Mouse (Mus musculus): ENCODE data around the gene Galnt2.

The Galnt2 gene

DNA sequence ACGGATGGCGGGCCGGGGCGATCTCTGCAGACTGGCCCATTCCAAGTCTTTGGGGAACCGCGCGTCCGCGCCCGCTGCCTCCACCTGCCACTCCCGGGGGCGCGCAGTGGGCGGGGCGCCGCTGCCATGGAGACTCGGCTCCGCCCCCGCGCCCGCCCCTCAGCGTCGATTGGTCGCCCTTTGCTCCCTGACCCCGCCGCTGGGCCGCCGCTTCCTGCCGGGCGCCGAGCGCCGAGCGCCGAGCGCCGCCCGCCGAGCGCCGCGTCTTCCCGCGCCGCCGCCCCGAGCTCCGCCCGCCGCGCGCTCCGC is at the start of gene Galnt2:
Galnt2 (plus strand) TSS at position 216 of the 309 bp plus-strand sequence.
- DNase-seq (ENCODE audit: low spot score) = peak; percentile 90

DNA sequence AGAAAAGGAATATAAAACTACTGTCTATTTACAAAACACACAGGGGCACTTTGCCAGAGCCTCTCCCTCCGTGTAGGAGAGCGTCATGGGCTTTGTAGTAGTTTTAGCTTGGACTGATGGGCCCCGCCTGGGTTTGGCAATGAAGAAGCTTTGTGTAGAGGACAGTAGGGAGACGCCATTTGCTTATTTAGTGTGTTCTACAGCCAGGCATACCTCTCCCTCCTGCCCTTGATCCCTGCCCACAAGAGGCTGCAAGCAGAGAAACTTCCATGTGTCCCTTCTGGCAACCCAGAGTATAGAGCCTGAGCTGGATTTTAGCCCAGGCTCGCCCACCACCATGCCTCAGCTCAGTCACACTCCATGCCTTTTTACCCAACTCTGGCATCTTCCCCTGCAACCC is 49.4 kb upstream of the Galnt2 start:
- no peak for DNase-seq (ENCODE audit: low spot score)

DNA sequence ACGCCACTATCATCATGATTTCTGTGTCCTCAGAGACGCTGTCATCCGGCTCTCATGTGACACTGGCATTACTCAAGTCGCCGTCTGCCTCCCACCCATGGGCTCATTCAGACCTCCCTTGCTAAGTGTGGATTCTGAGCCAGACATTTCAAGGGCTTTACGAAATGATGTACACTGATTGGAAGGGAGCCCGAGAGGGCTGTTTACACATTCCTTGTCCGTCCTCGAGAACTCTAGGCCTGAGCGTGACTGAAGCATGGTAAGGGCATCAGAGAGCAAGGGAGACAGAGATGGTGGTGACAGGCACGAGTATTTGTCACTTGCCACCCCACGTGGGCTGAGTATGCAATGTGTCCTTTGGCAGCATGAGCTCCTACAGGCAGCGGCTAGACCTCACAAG is 49.0 kb upstream of the Galnt2 start:
- no peak for DNase-seq (ENCODE audit: low spot score)

DNA sequence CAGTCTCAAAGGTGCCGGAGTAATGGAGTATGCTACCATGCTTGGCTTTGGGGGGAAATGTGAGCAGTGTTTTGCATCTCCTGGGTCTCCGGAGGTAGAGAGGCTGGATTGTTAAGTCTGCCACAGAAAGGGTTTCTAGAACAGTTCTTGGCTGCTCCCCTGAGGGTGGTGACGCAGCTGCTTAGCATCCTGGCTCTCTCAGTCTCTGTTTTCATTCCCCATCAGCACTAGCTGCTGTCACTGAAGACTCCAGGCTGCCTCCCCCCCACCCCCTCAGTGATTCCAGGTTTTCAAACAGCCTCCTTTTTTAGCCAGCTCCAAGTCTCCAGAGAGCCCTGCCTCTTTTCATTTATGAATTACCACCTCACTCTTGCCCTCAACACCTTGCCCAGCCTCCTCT is 47.1 kb upstream of the Galnt2 start:
- DNase-seq (ENCODE audit: low spot score) = no peak

- DNase-seq (ENCODE audit: low spot score) = no peak
Measured at GRCm38 (mm10) chr8:124184507-124184906, 46.7 kb upstream of the Galnt2 start.

DNA sequence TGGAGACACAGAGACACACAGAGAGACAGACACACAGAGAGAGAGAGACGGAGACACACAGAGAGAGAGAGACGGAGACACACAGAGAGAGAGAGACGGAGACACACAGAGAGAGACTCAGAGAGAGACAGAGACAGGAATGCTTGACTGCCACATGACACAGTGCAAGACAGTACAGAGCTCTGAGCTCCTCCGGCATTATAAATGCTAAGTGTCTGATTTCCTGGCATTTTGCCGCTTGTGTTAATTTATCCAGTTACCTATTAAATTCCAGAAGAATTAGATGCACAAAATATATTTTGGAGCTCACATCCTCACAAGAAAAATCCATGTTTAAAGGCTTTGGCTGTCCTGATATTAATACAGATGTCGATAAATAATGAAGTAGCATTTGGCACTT is 46.1 kb upstream of the Galnt2 start:
- no peak for DNase-seq (ENCODE audit: low spot score)

GRCm38 (mm10) chr8:124190388-124190787 is 40.8 kb upstream of the Galnt2 start:
- DNase-seq (ENCODE audit: low spot score) = no peak

DNA sequence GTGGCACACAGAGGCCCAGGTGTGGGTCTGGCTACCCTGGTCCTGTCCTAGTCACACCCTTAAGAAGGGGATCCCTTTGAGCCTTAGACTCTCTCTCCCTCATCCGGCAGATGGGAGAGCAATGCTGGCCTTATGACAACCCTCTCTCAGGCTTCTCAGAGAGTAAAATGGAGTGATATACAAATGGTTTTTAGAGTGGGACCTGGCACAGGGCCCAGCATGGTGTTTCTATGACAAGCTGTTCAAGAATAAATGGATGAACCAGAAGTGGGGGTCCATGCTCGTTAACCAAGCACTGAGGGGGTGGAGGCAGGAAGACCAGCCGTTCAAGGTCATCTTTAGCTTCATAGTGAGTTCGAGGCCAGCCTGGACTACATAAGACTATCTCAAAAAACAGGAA is 38.9 kb upstream of the Galnt2 start:
- DNase-seq (ENCODE audit: low spot score) = no peak

GRCm38 (mm10) chr8:124192976-124193375 is 38.2 kb upstream of the Galnt2 start:
- no peak for DNase-seq (ENCODE audit: low spot score)

DNA sequence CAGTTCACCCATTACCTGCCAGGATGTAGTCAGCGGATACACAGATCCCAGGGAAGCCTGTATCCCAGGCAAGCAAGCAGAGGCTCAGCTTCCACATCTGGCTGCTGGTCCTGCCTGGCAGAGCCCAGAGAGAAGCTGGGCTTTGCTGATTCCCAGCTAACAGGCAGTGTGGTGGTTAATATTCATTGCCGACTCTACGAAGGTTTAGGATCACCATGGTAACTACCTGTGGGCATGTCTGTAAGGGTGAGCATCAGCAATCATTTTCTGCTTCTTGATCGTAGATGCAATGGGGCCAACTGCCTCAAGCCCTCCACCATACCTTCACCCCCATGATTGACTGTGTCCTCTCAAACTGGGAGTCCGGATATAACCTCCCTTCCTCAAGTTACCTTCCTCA is 37.2 kb upstream of the Galnt2 start:
- no peak for DNase-seq (ENCODE audit: low spot score)

- DNase-seq (ENCODE audit: low spot score) = no peak
Measured at GRCm38 (mm10) chr8:124196195-124196594, 35.0 kb upstream of the Galnt2 start.

- no peak for DNase-seq (ENCODE audit: low spot score)
Measured at GRCm38 (mm10) chr8:124196797-124197196, 34.4 kb upstream of the Galnt2 start.

- DNase-seq (ENCODE audit: low spot score) = no peak
Measured at GRCm38 (mm10) chr8:124198230-124198629, 33.0 kb upstream of the Galnt2 start.

- no peak for DNase-seq (ENCODE audit: low spot score)
Measured at GRCm38 (mm10) chr8:124200400-124200799, 30.8 kb upstream of the Galnt2 start.

GRCm38 (mm10) chr8:124201706-124202105 is 29.5 kb upstream of the Galnt2 start:
- DNase-seq (ENCODE audit: low spot score) = no peak

DNA sequence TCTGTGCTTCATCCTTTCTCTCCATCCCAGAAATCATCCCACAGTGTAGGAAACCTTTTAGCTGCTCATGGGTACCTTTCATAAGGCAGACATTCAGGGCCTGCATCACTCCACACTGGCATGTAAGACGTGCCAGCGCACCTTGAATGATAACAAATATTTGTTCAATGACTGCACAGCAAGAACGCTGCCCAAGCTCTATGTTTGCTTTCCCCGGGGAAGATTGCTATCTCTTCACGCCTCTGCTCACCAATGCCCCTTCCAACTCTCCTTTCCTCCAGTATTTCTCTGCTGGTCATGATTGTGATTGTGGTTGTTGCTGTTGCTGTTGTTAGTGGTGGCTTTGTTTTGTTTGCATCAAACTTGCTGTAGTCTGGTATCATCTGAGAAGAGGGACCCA is 28.3 kb upstream of the Galnt2 start:
- no peak for DNase-seq (ENCODE audit: low spot score)

GRCm38 (mm10) chr8:124204001-124204601 is 27.1 kb upstream of the Galnt2 start:
- DNase-seq (ENCODE audit: low spot score) = no peak

GRCm38 (mm10) chr8:124212148-124212547 is 19.0 kb upstream of the Galnt2 start:
- DNase-seq (ENCODE audit: low spot score) = no peak

- no peak for DNase-seq (ENCODE audit: low spot score)
Measured at GRCm38 (mm10) chr8:124216951-124217350, 14.2 kb upstream of the Galnt2 start.

GRCm38 (mm10) chr8:124229883-124230282 is 1.3 kb upstream of the Galnt2 start:
- no peak for DNase-seq (ENCODE audit: low spot score)

DNA sequence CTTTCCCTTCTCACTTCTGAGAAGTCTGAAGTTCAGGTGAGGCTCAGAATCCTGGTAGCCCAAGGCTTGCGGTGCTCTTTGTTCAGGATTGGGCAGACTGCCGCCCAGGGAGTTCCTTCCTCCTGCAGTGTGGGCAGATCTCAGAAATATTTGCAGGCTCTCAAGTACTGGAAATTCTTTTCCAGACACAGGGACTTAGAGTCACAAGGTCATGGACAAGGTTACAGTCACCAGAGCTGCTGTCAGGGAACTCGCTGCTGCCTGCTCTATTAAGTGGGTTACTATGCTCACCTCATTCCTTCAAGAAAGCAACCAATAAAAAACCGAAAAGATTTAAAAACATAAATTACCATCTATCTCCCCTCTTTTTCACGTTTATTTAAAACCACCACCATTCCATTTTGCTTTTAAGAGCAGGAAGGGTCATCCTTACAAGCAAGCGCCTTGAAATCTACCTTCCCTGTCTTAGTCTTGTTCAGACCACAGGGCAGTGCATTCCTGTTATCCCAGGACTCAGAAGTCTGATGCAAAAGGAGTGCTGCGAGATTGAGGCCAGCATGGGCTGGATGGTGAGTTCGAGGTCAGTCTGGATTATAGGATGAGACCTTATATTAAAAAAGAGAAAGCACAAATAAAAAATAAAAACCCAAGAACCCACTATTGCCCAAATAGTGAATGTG is 555 bp upstream of the Galnt2 start:
- DNase-seq (ENCODE audit: low spot score) = no peak

- DNase-seq (ENCODE audit: low spot score) = peak; percentile 34
Measured at GRCm38 (mm10) chr8:124231485-124232279, 491 bp downstream of the Galnt2 start.

DNA sequence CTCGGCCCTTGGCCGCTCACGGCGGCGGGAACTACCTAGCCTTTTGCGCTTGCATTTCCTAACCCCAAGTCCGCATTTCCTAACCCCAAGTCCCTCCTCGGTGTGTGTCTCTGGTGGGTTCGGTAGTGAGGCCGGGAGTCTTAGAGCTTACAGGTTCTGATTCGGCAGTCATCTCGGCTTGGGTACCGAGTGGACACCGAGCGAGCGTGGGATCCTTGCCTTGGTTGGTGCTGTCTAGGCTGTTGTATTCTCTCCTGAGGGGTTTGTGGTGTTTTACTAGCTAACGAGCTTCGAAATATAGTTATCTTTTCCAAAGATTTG is 1.0 kb downstream of the Galnt2 start:
- DNase-seq (ENCODE audit: low spot score) = no peak

DNA sequence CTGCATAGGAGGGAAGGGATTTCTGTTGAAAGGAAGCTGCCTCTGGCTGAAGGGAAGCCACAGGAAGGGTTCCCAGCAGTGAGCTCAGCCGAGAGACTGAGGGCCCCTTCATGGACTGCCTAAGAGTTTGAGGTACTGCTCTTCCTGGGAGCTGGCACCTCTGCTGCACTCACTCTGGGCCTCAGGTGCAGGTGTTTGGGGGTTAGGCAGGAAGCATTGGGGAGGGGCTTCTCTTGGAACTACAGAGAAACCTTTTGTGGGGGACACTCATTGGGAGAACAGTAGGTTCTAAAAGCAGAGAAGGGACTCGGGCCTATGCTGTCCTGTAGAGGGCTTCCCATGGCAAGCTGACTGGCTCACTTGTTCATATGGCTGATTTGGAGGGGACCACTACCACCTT is 3.3 kb downstream of the Galnt2 start:
- DNase-seq (ENCODE audit: low spot score) = no peak
